Mouse (Mus musculus): ENCODE data around the gene Tcp11l1. TPM values are rescaled to one million over a fixed set of nuclear protein-coding genes. Genes with fewer than 3 reads are reported as not detected.

The Tcp11l1 gene
- polyA plus RNA-seq, 1 experiment from 2014 or later = 12.2 TPM

GRCm38 (mm10) chr2:104739691-104740090, 27.7 kb upstream of the Tcp11l1 start:
- H3K27me3 ChIP-seq (replicated peaks) = peaks cover 47% of the 10 kb centered on the region
- H3K9ac ChIP-seq = no peak overlapping the region
- H3K4me3 ChIP-seq = no peak overlapping the region
- H3K4me2 ChIP-seq = no peak overlapping the region
- no peak overlapping the region for H3K27ac ChIP-seq
- H3K36me3 ChIP-seq = no peaks in the 10 kb centered on the region
- no peak for ATAC-seq
- H3K9me3 ChIP-seq (replicated peaks) = no peaks in the 10 kb centered on the region
- WGBS (ENCODE audit: insufficient replicate concordance) = 79% methylated on average over 2 of the region's 2 CpGs
- H3K4me1 ChIP-seq = peaks cover 14% of the 10 kb centered on the region; the same call in 1 of the 2 replicates

GRCm38 (mm10) chr2:104736241-104736640, 24.3 kb upstream of the Tcp11l1 start:
- Histone ChIP-seq H3K27me3 (replicated peaks) (peaks cover 13% of the 10 kb centered on the region), H3K4me1 (peaks cover 5% of the 10 kb centered on the region; the same call in 1 of the 2 replicates), H3K36me3 (no peaks in the 10 kb centered on the region), H3K27ac (no peak overlapping the region), H3K9ac (no peak overlapping the region), H3K9me3 (replicated peaks) (no peaks in the 10 kb centered on the region), H3K4me2 (no peak overlapping the region), H3K4me3 (no peak overlapping the region)
- 60% methylated on average over 7 of the region's 7 CpGs for WGBS (ENCODE audit: insufficient replicate concordance)
- no peak for ATAC-seq

- 59% methylated on average over 7 of the region's 7 CpGs for WGBS (ENCODE audit: insufficient replicate concordance)
- Histone ChIP-seq H3K27ac (no peak overlapping the region), H3K4me3 (no peak overlapping the region), H3K9me3 (replicated peaks) (no peaks in the 10 kb centered on the region), H3K4me2 (no peak overlapping the region), H3K36me3 (no peaks in the 10 kb centered on the region), H3K27me3 (replicated peaks) (no peaks in the 10 kb centered on the region), H3K4me1 (peaks cover 3% of the 10 kb centered on the region; the same call in 1 of the 2 replicates), H3K9ac (no peak overlapping the region)
- ATAC-seq = no peak
Observed at GRCm38 (mm10) chr2:104732562-104733256, 20.7 kb upstream of the Tcp11l1 start.

- ATAC-seq = no peak
Observed at GRCm38 (mm10) chr2:104732033-104732444, 20.1 kb upstream of the Tcp11l1 start.

GRCm38 (mm10) chr2:104727369-104727768, 15.4 kb upstream of the Tcp11l1 start:
- H3K4me3 ChIP-seq = no peak overlapping the region
- peaks cover 3% of the 10 kb centered on the region; the same call in 1 of the 2 replicates for H3K4me1 ChIP-seq
- no peaks in the 10 kb centered on the region for H3K9me3 ChIP-seq (replicated peaks)
- H3K27ac ChIP-seq = no peak overlapping the region
- no peaks in the 10 kb centered on the region for H3K36me3 ChIP-seq
- H3K4me2 ChIP-seq = no peak overlapping the region
- ATAC-seq = no peak
- 67% methylated on average over 1 of the region's 1 CpGs for WGBS (ENCODE audit: insufficient replicate concordance)
- no peaks in the 10 kb centered on the region for H3K27me3 ChIP-seq (replicated peaks)
- H3K9ac ChIP-seq = no peak overlapping the region

More at GRCm38 (mm10) chr2:104732033-104732444, 20.1 kb upstream of the Tcp11l1 start:
- Histone ChIP-seq H3K4me3 (no peak overlapping the region), H3K4me2 (no peak overlapping the region), H3K4me1 (peaks cover 3% of the 10 kb centered on the region; the same call in 1 of the 2 replicates), H3K9me3 (replicated peaks) (no peaks in the 10 kb centered on the region), H3K36me3 (no peaks in the 10 kb centered on the region), H3K9ac (no peak overlapping the region), H3K27ac (no peak overlapping the region), H3K27me3 (replicated peaks) (no peaks in the 10 kb centered on the region)
- WGBS (ENCODE audit: insufficient replicate concordance) = 66% methylated on average over 9 of the region's 9 CpGs

GRCm38 (mm10) chr2:104722021-104722420, 10.1 kb upstream of the Tcp11l1 start:
- H3K9me3 ChIP-seq (replicated peaks) = no peaks in the 10 kb centered on the region
- ATAC-seq = no peak
- no peak overlapping the region for H3K4me2 ChIP-seq
- no peaks in the 10 kb centered on the region for H3K4me1 ChIP-seq
- H3K9ac ChIP-seq = no peak overlapping the region
- no peaks in the 10 kb centered on the region for H3K27me3 ChIP-seq (replicated peaks)
- no peaks in the 10 kb centered on the region for H3K36me3 ChIP-seq
- no peak overlapping the region for H3K4me3 ChIP-seq
- WGBS (ENCODE audit: insufficient replicate concordance) = 70% methylated on average over 3 of the region's 3 CpGs
- H3K27ac ChIP-seq = no peak overlapping the region

GRCm38 (mm10) chr2:104717827-104718226, 5.9 kb upstream of the Tcp11l1 start:
- Histone ChIP-seq H3K9ac (no peak overlapping the region), H3K36me3 (no peaks in the 10 kb centered on the region), H3K27me3 (replicated peaks) (peaks cover 13% of the 10 kb centered on the region), H3K4me3 (no peak overlapping the region), H3K4me1 (0 out of 2 replicates have a peak, but pooled peaks cover under 1% of the 10 kb centered on the region), H3K27ac (no peak overlapping the region), H3K9me3 (replicated peaks) (no peaks in the 10 kb centered on the region), H3K4me2 (no peak overlapping the region)
- no peak for ATAC-seq
- 57% methylated on average over 4 of the region's 4 CpGs for WGBS (ENCODE audit: insufficient replicate concordance)

GRCm38 (mm10) chr2:104717231-104717735, 5.3 kb upstream of the Tcp11l1 start:
- H3K27me3 ChIP-seq (replicated peaks) = peaks cover 19% of the 10 kb centered on the region
- no peak overlapping the region for H3K4me2 ChIP-seq
- H3K27ac ChIP-seq = no peak overlapping the region
- H3K9me3 ChIP-seq (replicated peaks) = no peaks in the 10 kb centered on the region
- WGBS (ENCODE audit: insufficient replicate concordance) = 70% methylated on average over 2 of the region's 2 CpGs
- H3K9ac ChIP-seq = no peak overlapping the region
- no peak for ATAC-seq
- H3K4me1 ChIP-seq = 0 out of 2 replicates have a peak, but pooled peaks cover 6% of the 10 kb centered on the region
- no peaks in the 10 kb centered on the region for H3K36me3 ChIP-seq
- H3K4me3 ChIP-seq = no peak overlapping the region

GRCm38 (mm10) chr2:104716279-104716678, 4.3 kb upstream of the Tcp11l1 start, which contains the start of gene Pin1rt1:
Pin1rt1 (minus strand) TSS chr2:104716379.
- Histone ChIP-seq H3K9ac (no peak within 1 kb of the TSS), H3K4me1 (0 out of 2 replicates have a peak, but pooled peaks cover 10% of the 10 kb centered on the region), H3K9me3 (replicated peaks) (no peaks in the 10 kb centered on the region), H3K4me3 (no peak within 1 kb of the TSS), H3K36me3 (no peaks in the 10 kb centered on the region), H3K27ac (no peak within 1 kb of the TSS), H3K27me3 (replicated peaks) (peaks cover 29% of the 10 kb centered on the region), H3K4me2 (no peak within 1 kb of the TSS)
- WGBS (ENCODE audit: insufficient replicate concordance) = 72% methylated on average over 4 of the region's 4 CpGs
- no peak for ATAC-seq

GRCm38 (mm10) chr2:104714254-104714691, 2.3 kb upstream of the Tcp11l1 start:
- Histone ChIP-seq H3K9ac (no peak overlapping the region), H3K9me3 (replicated peaks) (no peaks in the 10 kb centered on the region), H3K27me3 (replicated peaks) (peaks cover 46% of the 10 kb centered on the region), H3K4me3 (no peak overlapping the region), H3K27ac (no peak overlapping the region), H3K36me3 (no peaks in the 10 kb centered on the region), H3K4me2 (no peak overlapping the region), H3K4me1 (peaks cover 17% of the 10 kb centered on the region; the same call in 1 of the 2 replicates)
- no peak for ATAC-seq
- 60% methylated on average over 15 of the region's 15 CpGs for WGBS (ENCODE audit: insufficient replicate concordance)

GRCm38 (mm10) chr2:104712486-104712809, 479 bp upstream of the Tcp11l1 start:
- no peaks in the 10 kb centered on the region for H3K9me3 ChIP-seq (replicated peaks)
- H3K4me1 ChIP-seq = peaks cover 17% of the 10 kb centered on the region; the same call in 1 of the 2 replicates
- H3K36me3 ChIP-seq = no peaks in the 10 kb centered on the region
- no peak overlapping the region for H3K27ac ChIP-seq
- 2% methylated on average over 7 of the region's 7 CpGs for WGBS (ENCODE audit: insufficient replicate concordance)
- peak overlapping the region; percentile 71 for H3K9ac ChIP-seq
- peaks cover 46% of the 10 kb centered on the region for H3K27me3 ChIP-seq (replicated peaks)
- peak; percentile 35; the same call in 1 of the 2 replicates for ATAC-seq
- peak overlapping the region; percentile 74 for H3K4me3 ChIP-seq
- peak overlapping the region; percentile 93 for H3K4me2 ChIP-seq

- Histone ChIP-seq H3K27ac (no peak overlapping the region), H3K9ac (no peak overlapping the region), H3K9me3 (replicated peaks) (no peaks in the 10 kb centered on the region), H3K27me3 (replicated peaks) (peaks cover 46% of the 10 kb centered on the region), H3K36me3 (no peaks in the 10 kb centered on the region), H3K4me2 (peak overlapping the region; percentile 93), H3K4me1 (peaks cover 17% of the 10 kb centered on the region; the same call in 1 of the 2 replicates), H3K4me3 (peak overlapping the region; percentile 74; the same call in 1 of the 2 replicates)
- ATAC-seq = no peak
- 23% methylated on average over 6 of the region's 6 CpGs for WGBS (ENCODE audit: insufficient replicate concordance)
Observed at GRCm38 (mm10) chr2:104710670-104711370, 1.1 kb downstream of the Tcp11l1 start.

Data from liver, embryonic 12.5 days (tissue).